Mouse (Mus musculus): ENCODE measurements around the gene Phospho2.

Gene Phospho2

DNA sequence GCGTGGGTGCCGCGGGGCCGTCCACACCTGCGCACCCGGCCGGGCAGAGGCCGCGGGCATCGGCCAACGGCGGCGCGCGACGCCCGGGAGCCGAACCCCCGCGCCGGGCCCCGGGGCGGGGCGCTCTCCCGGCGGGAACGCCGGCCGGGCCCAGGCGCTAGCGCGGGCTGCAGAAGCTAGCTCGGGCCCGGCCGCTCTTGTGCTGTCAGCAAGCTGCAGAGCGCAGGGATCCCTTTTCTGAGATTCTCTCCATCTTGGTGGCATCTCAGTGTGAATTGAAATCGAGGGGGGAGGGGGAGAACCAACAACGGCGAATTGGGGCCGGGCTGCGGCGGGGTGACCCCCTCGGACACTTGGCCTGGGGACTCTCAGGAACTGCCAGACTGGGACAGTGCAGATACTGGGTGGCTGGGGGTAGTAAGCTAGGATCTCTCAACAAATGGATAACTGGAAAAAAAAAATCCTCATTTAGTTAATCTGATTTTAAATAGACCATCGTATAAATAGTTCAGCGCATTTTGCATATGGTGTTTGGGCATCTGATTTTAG, 33.8 kb downstream of the Phospho2 start:
- peak; percentile 57 for DNase-seq (ENCODE audit: low spot score)

DNA sequence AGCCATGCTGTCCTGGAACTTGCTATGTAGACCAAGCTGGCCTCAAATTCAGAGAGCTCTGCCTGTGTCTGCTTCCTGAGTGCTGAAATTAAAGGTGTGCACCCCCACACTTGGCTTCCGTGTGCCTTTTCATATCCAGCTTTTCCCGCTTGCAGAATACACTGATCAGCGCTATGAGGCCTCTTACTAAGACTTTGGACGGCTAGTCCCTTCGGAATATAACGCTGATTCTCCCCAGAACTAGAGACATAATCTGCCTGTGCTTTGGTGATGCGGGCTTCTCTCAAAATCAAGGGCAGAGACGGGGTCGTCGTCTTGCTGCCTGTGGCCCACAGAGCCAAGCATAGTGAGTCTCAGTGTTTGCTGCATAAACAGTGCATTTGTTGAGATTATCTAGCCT, 36.5 kb downstream of the Phospho2 start:
- no peak for DNase-seq (ENCODE audit: low spot score)

DNA sequence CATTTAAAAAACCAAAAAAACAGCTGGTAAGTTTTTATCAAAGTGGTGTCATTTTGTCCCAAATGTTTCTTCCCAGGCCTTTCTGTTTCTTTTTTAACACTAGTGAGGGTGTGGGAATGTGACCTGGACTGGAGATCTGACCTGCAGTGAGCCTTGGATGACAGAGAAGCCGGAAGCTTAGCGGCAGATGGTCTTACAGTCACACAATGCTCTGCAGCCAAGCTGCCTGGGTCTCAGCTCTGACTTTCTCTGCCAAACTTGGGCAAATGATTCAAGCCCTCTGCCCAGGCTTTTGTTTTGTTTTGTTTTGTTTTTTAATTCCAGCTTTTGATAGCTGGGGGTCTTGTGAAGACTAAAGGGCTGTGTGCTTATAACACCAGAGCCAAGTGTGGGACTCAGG, 37.0 kb downstream of the Phospho2 start:
- DNase-seq (ENCODE audit: low spot score) = peak; percentile 45

DNA sequence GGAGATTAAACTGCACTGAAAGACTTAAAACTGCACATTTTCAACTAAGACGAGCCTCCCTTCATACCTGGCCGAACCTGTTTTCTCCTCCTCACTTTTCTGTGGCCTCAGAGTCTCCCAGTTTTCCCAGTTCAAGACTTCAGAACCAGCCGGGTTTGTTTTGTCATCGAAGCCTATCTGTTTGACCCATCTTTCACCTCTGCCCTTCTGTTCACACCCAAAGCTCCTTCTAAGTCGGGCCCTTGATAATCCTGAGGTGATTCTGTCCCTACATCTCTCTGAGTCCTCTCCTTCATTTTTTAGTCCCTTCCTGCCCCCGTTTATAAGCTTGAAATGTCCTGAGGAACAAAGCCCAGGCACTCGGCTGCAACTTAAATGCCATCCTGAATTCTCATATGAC, 38.6 kb downstream of the Phospho2 start:
- no peak for DNase-seq (ENCODE audit: low spot score)

DNA sequence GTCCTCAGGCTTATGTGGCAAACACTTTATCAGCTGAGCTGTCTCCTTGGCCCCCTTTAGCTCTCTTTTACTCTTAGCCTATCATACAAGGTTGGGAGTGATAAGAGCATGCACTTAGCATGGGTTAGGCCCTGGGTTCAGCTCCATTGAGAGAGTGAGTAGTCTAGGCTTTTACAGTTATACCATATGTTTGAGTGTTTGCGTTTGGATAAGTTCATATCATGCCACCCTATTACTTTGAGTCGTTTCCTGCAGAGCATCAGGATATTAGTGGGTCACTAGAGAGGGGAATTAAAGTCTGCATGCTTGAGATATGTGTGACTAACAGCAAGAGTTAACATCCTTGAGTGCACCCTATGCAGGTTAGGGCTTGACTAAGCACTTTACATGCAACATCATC, 40.3 kb downstream of the Phospho2 start:
- no peak for DNase-seq (ENCODE audit: low spot score)

- no peak for DNase-seq (ENCODE audit: low spot score)
Observed at GRCm38 (mm10) chr2:69830116-69830515, 40.7 kb downstream of the Phospho2 start.

GRCm38 (mm10) chr2:69837244-69837967, 48.0 kb downstream of the Phospho2 start:
- DNase-seq (ENCODE audit: low spot score) = no peak

- DNase-seq (ENCODE audit: low spot score) = peak; percentile 39
Observed at GRCm38 (mm10) chr2:69837996-69838395, 48.6 kb downstream of the Phospho2 start.

GRCm38 (mm10) chr2:69838707-69839106, 49.3 kb downstream of the Phospho2 start:
- DNase-seq (ENCODE audit: low spot score) = no peak

DNA sequence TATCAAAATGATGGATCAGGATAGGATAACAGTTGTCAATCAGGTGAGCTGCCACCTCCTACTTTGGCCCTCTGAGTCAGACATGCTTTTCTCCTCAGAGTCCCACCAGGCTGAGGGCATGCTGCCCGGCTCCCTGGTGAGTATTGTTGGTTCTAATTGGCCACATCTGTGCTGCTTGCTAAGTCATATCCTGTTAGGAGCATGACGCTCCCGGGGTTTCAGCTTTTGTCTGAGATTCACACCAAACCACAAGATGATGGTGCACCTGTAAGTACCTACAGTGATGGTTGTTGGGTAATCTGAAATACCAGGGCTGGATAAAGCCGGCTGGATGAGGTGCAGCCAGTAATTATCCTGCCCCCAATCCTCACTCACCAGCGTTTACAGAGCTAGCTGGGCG, 50.8 kb downstream of the Phospho2 start:
- no peak for DNase-seq (ENCODE audit: low spot score)

DNA sequence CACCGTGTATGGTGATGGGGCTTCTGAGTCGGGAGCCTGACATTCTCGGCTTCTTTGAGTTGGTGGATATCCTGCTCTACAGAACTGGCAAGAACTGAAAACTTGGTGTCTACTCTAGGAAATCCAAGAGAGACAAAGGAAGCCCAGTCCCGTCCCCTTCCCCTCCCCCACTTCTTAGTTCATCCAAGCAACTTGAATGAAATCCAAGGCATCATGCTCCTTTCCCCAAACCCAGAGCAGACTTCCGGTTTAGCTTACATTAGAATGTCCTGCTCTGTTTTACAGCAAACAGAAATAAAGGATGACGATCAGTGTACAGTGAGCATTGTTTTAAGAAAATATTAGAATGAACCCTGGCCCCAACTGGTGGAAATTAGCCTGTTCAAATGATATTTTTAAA, 59.8 kb downstream of the Phospho2 start:
- no peak for DNase-seq (ENCODE audit: low spot score)

Measured in embryo, embryonic 10 days (tissue).